Mouse (Mus musculus) E14TG2a.4 (cell line): ENCODE data around the gene Il9.

Experiments used
- CTCF ChIP-seq: conservative IDR thresholded peaks from 2 replicates; pipeline ENCODE4 v1.5.1; 2014; ENCODE audit warnings: low read length
- POU5F1 ChIP-seq: IDR thresholded peaks from 2 replicates; pipeline ENCODE4 v1.6.1; 2014; ENCODE audit warnings: low read length, borderline replicate concordance

GRCm38 (mm10) chr13:56522081-56522820 is 40.2 kb upstream of the Il9 start, which contains the start of gene Fbxl21:
- no peak for TF ChIP-seq CTCF
- no peak for TF ChIP-seq POU5F1
